Comparison of ENCODE assay signal across 9 mouse cellular contexts in the genomic region with DNA sequence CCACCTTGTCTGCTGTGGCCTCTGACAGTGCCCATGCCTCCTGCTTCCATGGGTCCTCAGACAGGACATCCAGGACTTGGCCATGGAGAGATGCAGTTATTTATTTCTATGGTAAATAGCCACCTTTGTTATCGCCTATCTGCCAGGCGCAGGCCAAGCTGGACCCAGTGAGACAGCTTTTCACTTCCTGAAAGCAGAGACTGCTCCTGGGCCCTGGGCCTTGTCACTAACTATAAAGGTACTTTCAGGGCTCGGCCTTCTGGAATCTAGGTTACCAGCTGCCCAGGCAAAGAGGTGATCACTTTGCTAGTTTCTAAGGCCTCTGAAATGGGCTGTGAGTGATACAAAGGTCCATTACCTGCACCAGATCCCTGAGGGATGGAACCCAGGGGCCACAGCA. TPM values are rescaled to one million over a fixed set of nuclear protein-coding genes. Genes with fewer than 3 reads are reported as not detected.
A peak's percentile ranks its signal among the peaks of the same experiment; 100 is the strongest.
DNase-seq lines count a peak whose midpoint lies in the region; ATAC-seq and TF ChIP-seq lines count a peak whose summit lies in the region.
"Had no signal": no experiment of that assay in that cellular context is flagged by ENCODE, and none has a peak within 500 bp of the region (broad histone marks: within the 10 kb centered on the region; RNA-seq: fewer than 3 reads in every experiment).

No protein-coding gene starts in this region.

- no peaks in the 10 kb centered on the region for H3K9me3 ChIP-seq in MEL (replicated peaks; ENCODE audit: insufficient read depth, low read length)
- no peaks in the 10 kb centered on the region for H3K9me3 ChIP-seq in forebrain, embryonic 13.5 days (replicated peaks)
- no peaks in the 10 kb centered on the region for H3K9me3 ChIP-seq in liver, embryonic 14.5 days (ENCODE audit: control insufficient read depth, low read length)

- no peak for TF ChIP-seq EP300 in MEL (IDR thresholded peaks at IDR 0.05; ENCODE audit: low read depth in 1 of 2, low read length in 2 of 2)
- no peak for TF ChIP-seq EP300 in liver, embryonic 14.5 days (IDR thresholded peaks at IDR 0.05; ENCODE audit: low read depth)

- no peak for DNase-seq in kidney, adult 2 months
- no peak for DNase-seq in kidney, postnatal 25 days
- DNase-seq in MEL (ENCODE audit: low read depth, low spot score): no peak
- no peak for DNase-seq in liver, embryonic 14.5 days (ENCODE audit: low read depth in 3 of 3, low spot score in 3 of 3)
- no peak for DNase-seq in ovary, postnatal 10 days (ENCODE audit: low spot score)
- DNase-seq in embryo, embryonic 11 days: no peak
- DNase-seq in left cerebral cortex, postnatal 14 days (ENCODE audit: low spot score in 2 of 2): no peak

- no peaks in the 10 kb centered on the region for H3K27me3 ChIP-seq in kidney, adult 2 months (replicated peaks; ENCODE audit: control insufficient read depth, insufficient read depth, low read length)
- H3K27me3 ChIP-seq in MEL (ENCODE audit: control insufficient read depth in 1 of 2, insufficient read depth in 2 of 2, low read length in 2 of 2): no peaks in the 10 kb centered on the region
- H3K27me3 ChIP-seq in forebrain, embryonic 13.5 days: no peaks in the 10 kb centered on the region
- H3K27me3 ChIP-seq in liver, embryonic 14.5 days (ENCODE audit: control insufficient read depth, insufficient read depth, low read length): no peaks in the 10 kb centered on the region
- H3K27me3 ChIP-seq: Patski had no signal

- TF ChIP-seq CTCF in kidney, adult 2 months (conservative IDR thresholded peaks at IDR 0.05; ENCODE audit: insufficient read depth, insufficient read length, low read depth, low read length): no peak
- TF ChIP-seq CTCF in MEL (IDR thresholded peaks at IDR 0.05 in 2 of 3, conservative IDR thresholded peaks at IDR 0.05 in 1 of 3; ENCODE audit: control insufficient read depth in 1 of 3, insufficient read depth in 1 of 3, low read depth in 2 of 3, low read length in 3 of 3, poor library complexity in 1 of 3, severe bottlenecking in 1 of 3): no peak
- TF ChIP-seq CTCF in liver, embryonic 14.5 days (IDR thresholded peaks at IDR 0.05; ENCODE audit: low read depth): no peak

- H3K4me1 ChIP-seq in kidney, adult 2 months (ENCODE audit: control insufficient read depth, insufficient read depth, low read length): peaks cover 71% of the 10 kb centered on the region
- no peaks in the 10 kb centered on the region for H3K4me1 ChIP-seq in MEL (ENCODE audit: control insufficient read depth in 1 of 2, insufficient read depth in 2 of 2, low read length in 2 of 2)
- H3K4me1 ChIP-seq in forebrain, embryonic 13.5 days: peaks cover 74% of the 10 kb centered on the region
- peaks cover 14 to 63% of the 10 kb centered on the region in 2 experiments for H3K4me1 ChIP-seq in liver, embryonic 14.5 days (replicated peaks; ENCODE audit: control insufficient read depth in 2 of 2, insufficient read depth in 2 of 2, low read length in 1 of 2)

- H3K4me3 ChIP-seq in kidney, adult 2 months (ENCODE audit: insufficient read depth, low read depth, low read length): no peak overlapping the region
- no peak overlapping the region for H3K4me3 ChIP-seq in MEL (ENCODE audit: control insufficient read depth in 1 of 2, insufficient read depth in 1 of 2, low read depth in 2 of 2, low read length in 2 of 2)
- H3K4me3 ChIP-seq in forebrain, embryonic 13.5 days: no peak overlapping the region
- H3K4me3 ChIP-seq in liver, embryonic 14.5 days (ENCODE audit: insufficient read depth in 1 of 2, low read depth in 2 of 2, low read length in 2 of 2): no peak overlapping the region

- TF ChIP-seq POLR2A in kidney, adult 2 months (IDR thresholded peaks at IDR 0.05; ENCODE audit: low read depth, low read length): no peak
- TF ChIP-seq POLR2A in MEL (IDR thresholded peaks at IDR 0.05; ENCODE audit: control insufficient read depth in 1 of 2, insufficient read depth in 1 of 2, low read depth in 1 of 2, low read length in 2 of 2, poor library complexity in 1 of 2): no peak

- H3K79me2 ChIP-seq in MEL (ENCODE audit: control insufficient read depth, insufficient read depth, low read length, poor library complexity): peaks cover 10% of the 10 kb centered on the region

- H3K36me3 ChIP-seq in kidney, adult 2 months (ENCODE audit: control insufficient read depth, insufficient read depth, low read length): no peaks in the 10 kb centered on the region
- H3K36me3 ChIP-seq in MEL (ENCODE audit: control insufficient read depth in 1 of 2, insufficient read depth in 2 of 2, low read length in 2 of 2): peaks cover 0 to 8% of the 10 kb centered on the region in 2 experiments; a peak in 2 of 4 replicates
- peaks cover 6% of the 10 kb centered on the region; the same call in 1 of the 2 replicates for H3K36me3 ChIP-seq in forebrain, embryonic 13.5 days (ENCODE audit: poor library complexity, severe bottlenecking)
- H3K36me3 ChIP-seq in liver, embryonic 14.5 days (replicated peaks; ENCODE audit: control insufficient read depth, insufficient read depth, low read depth): peaks cover 6% of the 10 kb centered on the region

- 34% methylated on average over 3 of the region's 3 CpGs for WGBS in kidney, adult 2 months
- WGBS in forebrain, embryonic 13.5 days: 70% methylated on average over 3 of the region's 3 CpGs
- WGBS in liver, embryonic 14.5 days (ENCODE audit: insufficient replicate concordance): 61% methylated on average over 3 of the region's 3 CpGs

- TF ChIP-seq RAD21 in MEL (IDR thresholded peaks at IDR 0.05; ENCODE audit: low read depth, low read length): no peak

- H3K27ac ChIP-seq in kidney, adult 2 months (ENCODE audit: insufficient read depth, low read depth, low read length): peak overlapping the region; percentile 97
- no peak overlapping the region for H3K27ac ChIP-seq in MEL (ENCODE audit: control insufficient read depth, low read depth, low read length)
- H3K27ac ChIP-seq in forebrain, embryonic 13.5 days: peak overlapping the region; percentile 17; the same call in 1 of the 2 replicates
- H3K27ac ChIP-seq in liver, embryonic 14.5 days: peak overlapping the region; percentile 32

- no peak overlapping the region for H3K4me2 ChIP-seq in forebrain, embryonic 13.5 days
- H3K4me2 ChIP-seq in liver, embryonic 14.5 days (ENCODE audit: low read depth): peak overlapping the region; percentile 8; the same call in 1 of the 2 replicates

- no peak overlapping the region for H3K9ac ChIP-seq in MEL (ENCODE audit: control insufficient read depth, low read depth, low read length, poor library complexity, severe bottlenecking)
- H3K9ac ChIP-seq in forebrain, embryonic 13.5 days: no peak overlapping the region
- peak overlapping the region; percentile 11; the same call in 1 of the 2 replicates for H3K9ac ChIP-seq in liver, embryonic 14.5 days (replicated peaks)

- intact Hi-C loops in left cerebral cortex, postnatal 14 days (cut with DNase I): loop anchor here (5.0 kb wide), 1 partner anchor 32 kb away; no protein-coding TSS in a partner anchor

- ATAC-seq in forebrain, embryonic 13.5 days: no peak
- ATAC-seq in liver, embryonic 14.5 days (ENCODE audit: insufficient read depth): no peak

TF ChIP-seq in MEL, 35 proteins besides CTCF, POLR2A, EP300 and RAD21 (continues in another document):
- TF ChIP-seq MXI1 (IDR thresholded peaks at IDR 0.05; ENCODE audit: low read depth, low read length): no peak
- TF ChIP-seq TAL1 (IDR thresholded peaks at IDR 0.05; ENCODE audit: low read length): 0 out of 2 replicates have a peak, but pooled peaks have one; percentile 13
- no peak for TF ChIP-seq MYB (IDR thresholded peaks at IDR 0.05; ENCODE audit: low read depth, low read length)
- no peak for TF ChIP-seq MAZ (IDR thresholded peaks at IDR 0.05; ENCODE audit: low read depth, low read length)
- TF ChIP-seq RCOR1 (IDR thresholded peaks at IDR 0.05; ENCODE audit: low read depth, low read length): no peak

RNA-seq across cellular contexts. Expression of a gene that starts 37.3 kb away (rescaled TPM):
- polyA plus RNA-seq in kidney, adult 2 months (2012; rRNA removed): 340 and 367 TPM in 2 replicates
- 60.5 and 66.3 TPM in 2 replicates for total RNA-seq in MEL (2012; rRNA removed)
- polyA plus RNA-seq in MEL (2012; ENCODE audit: insufficient read depth in 1 of 2, insufficient read length in 2 of 2, low read depth in 1 of 2, low replicate concordance in 2 of 2, missing spikeins in 1 of 2): 100 to 1,000 TPM in 1 of 2 experiments, not detected in 1; 267 TPM
- 114 and 136 TPM in 2 replicates for polyA plus RNA-seq in forebrain, embryonic 13.5 days (2015; fragmentation: Nextera tagmentation; extraction: Ambion mirVana)
- polyA plus RNA-seq in liver, embryonic 14.5 days (2012; rRNA removed): 80.4 and 86.2 TPM in 2 replicates
- 94.5 and 105 TPM in 2 replicates for polyA plus RNA-seq in liver, embryonic 14.5 days (2014; fragmentation: Nextera tagmentation; extraction: Ambion mirVana)
- total RNA-seq in left cerebral cortex, postnatal 14 days (2021): 100 to 1,000 TPM; 177 to 205 TPM

RNA-seq across cellular contexts. Expression of a gene that starts 43.6 kb away (rescaled TPM):
- polyA plus RNA-seq in kidney, adult 2 months (2012; rRNA removed): 0.11 and 0.24 TPM in 2 replicates
- 0.19 TPM in 1 of 2 replicates, not detected in the other for total RNA-seq in MEL (2012; rRNA removed)
- not detected for polyA plus RNA-seq in MEL (2012; ENCODE audit: insufficient read depth in 1 of 2, insufficient read length in 2 of 2, low read depth in 1 of 2, low replicate concordance in 2 of 2, missing spikeins in 1 of 2)
- 0.21 and 0.30 TPM in 2 replicates for polyA plus RNA-seq in forebrain, embryonic 13.5 days (2015; fragmentation: Nextera tagmentation; extraction: Ambion mirVana)
- polyA plus RNA-seq in liver, embryonic 14.5 days (2012; rRNA removed): 0.01 and 0.02 TPM in 2 replicates
- polyA plus RNA-seq in liver, embryonic 14.5 days (2014; fragmentation: Nextera tagmentation; extraction: Ambion mirVana): 0.15 and 0.19 TPM in 2 replicates
- total RNA-seq in left cerebral cortex, postnatal 14 days (2021): 1 to 10 TPM in 1 of 2 experiments, under 1 TPM in 1; 0.59 to 1.3 TPM

RNA-seq across cellular contexts. Expression of a gene that starts 56.9 kb away (rescaled TPM):
- 321 and 343 TPM in 2 replicates for polyA plus RNA-seq in kidney, adult 2 months (2012; rRNA removed)
- 525 and 545 TPM in 2 replicates for total RNA-seq in MEL (2012; rRNA removed)
- 100 to 1,000 TPM in 1 of 2 experiments, not detected in 1; 671 TPM for polyA plus RNA-seq in MEL (2012; ENCODE audit: insufficient read depth in 1 of 2, insufficient read length in 2 of 2, low read depth in 1 of 2, low replicate concordance in 2 of 2, missing spikeins in 1 of 2)
- polyA plus RNA-seq in forebrain, embryonic 13.5 days (2015; fragmentation: Nextera tagmentation; extraction: Ambion mirVana): 351 and 356 TPM in 2 replicates
- 281 and 283 TPM in 2 replicates for polyA plus RNA-seq in liver, embryonic 14.5 days (2012; rRNA removed)
- polyA plus RNA-seq in liver, embryonic 14.5 days (2014; fragmentation: Nextera tagmentation; extraction: Ambion mirVana): 283 and 288 TPM in 2 replicates
- total RNA-seq in left cerebral cortex, postnatal 14 days (2021): 100 to 1,000 TPM; 163 to 174 TPM

RNA-seq across cellular contexts. Expression of a gene that starts 57.0 kb away (rescaled TPM):
- 2.3 and 6.2 TPM in 2 replicates for polyA plus RNA-seq in kidney, adult 2 months (2012; rRNA removed)
- total RNA-seq in MEL (2012; rRNA removed): 17.3 and 19.3 TPM in 2 replicates
- polyA plus RNA-seq in MEL (2012; ENCODE audit: insufficient read depth in 1 of 2, insufficient read length in 2 of 2, low read depth in 1 of 2, low replicate concordance in 2 of 2, missing spikeins in 1 of 2): 10 to 100 TPM in 1 of 2 experiments, not detected in 1; 50.8 TPM
- 4.3 and 4.4 TPM in 2 replicates for polyA plus RNA-seq in forebrain, embryonic 13.5 days (2015; fragmentation: Nextera tagmentation; extraction: Ambion mirVana)
- 16.7 and 17.3 TPM in 2 replicates for polyA plus RNA-seq in liver, embryonic 14.5 days (2012; rRNA removed)
- polyA plus RNA-seq in liver, embryonic 14.5 days (2014; fragmentation: Nextera tagmentation; extraction: Ambion mirVana): 24.9 and 27.4 TPM in 2 replicates
- total RNA-seq in left cerebral cortex, postnatal 14 days (2021): 1 to 10 TPM; 2.0 to 3.7 TPM
